Mouse (Mus musculus) adrenal gland, adult 18-20 months (tissue): ENCODE results near the gene D430019H16Rik. TPM values are rescaled to one million over a fixed set of nuclear protein-coding genes. Genes with fewer than 3 reads are reported as not detected.

ENCODE experiments used
- DNase-seq, 2 experiments: peaks; one replicate each; pipeline ENCODE4 v3.0.0; 2021 to 2022; ENCODE audit warnings: low spot score in 2 of 2
- long read RNA-seq, 2 experiments: library from polyadenylated mRNA; stranded (forward); transcript quantifications; one replicate each; pipeline ENCODE4 v2.0.0; 2021
- total RNA-seq, 2 experiments: library from RNA; stranded (reverse); gene quantifications; 1 replicate in 1 of 2; 2 replicates in 1 of 2; pipeline ENCODE4 v1.2.3; 2021

D430019H16Rik gene
- 1 to 10 TPM; 3.8 to 4.4 TPM for total RNA-seq
- long read RNA-seq, experiment 1, partial matches to known transcripts = 0 of 1 reads
- long read RNA-seq, experiment 1, other reads (novel, unspliced or antisense) = 1 of 1 reads
- long read RNA-seq, experiment 2, full-length matches to known transcripts = 1 of 2 reads
- long read RNA-seq, experiment 2, partial matches to known transcripts = 0 of 2 reads
- long read RNA-seq, experiment 2, other reads (novel, unspliced or antisense) = 1 of 2 reads

GRCm38 (mm10) chr12:105453670-105454257 is at the start of gene D430019H16Rik:
Gene D430019H16Rik (plus strand): TSS chr12:105453856.
- peak; percentile 36 to 53 for DNase-seq

GRCm38 (mm10) chr12:105406008-105406407 is 47.6 kb upstream of the D430019H16Rik start:
- no peak for DNase-seq

GRCm38 (mm10) chr12:105413909-105414308 is 39.7 kb upstream of the D430019H16Rik start:
- no peak for DNase-seq

GRCm38 (mm10) chr12:105420476-105420875 is 33.2 kb upstream of the D430019H16Rik start:
- DNase-seq = no peak

DNA sequence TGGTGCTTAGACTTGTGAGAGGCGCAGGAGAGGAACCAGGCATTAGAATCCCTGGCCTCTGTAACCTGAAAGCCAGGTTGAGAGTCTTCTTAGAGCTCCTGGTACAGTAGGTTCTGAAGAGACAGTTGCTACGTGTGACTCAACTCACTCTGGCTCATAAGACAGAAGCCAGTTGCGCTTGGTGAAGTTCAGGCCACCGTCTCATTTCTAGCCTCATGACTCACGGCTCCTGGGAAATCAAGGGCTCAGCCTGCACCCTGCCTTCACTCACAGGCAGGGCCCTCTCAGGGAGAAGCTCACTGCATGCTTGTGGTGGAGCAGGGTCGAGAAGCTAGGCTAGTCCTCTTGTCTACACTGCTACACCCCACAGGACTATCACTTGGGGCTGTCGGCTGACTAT is 27.1 kb upstream of the D430019H16Rik start:
- peak in 1 of 2 experiments; percentile 12 for DNase-seq

GRCm38 (mm10) chr12:105427039-105427757 is 26.5 kb upstream of the D430019H16Rik start:
- DNase-seq = peak; percentile 21 to 37

DNA sequence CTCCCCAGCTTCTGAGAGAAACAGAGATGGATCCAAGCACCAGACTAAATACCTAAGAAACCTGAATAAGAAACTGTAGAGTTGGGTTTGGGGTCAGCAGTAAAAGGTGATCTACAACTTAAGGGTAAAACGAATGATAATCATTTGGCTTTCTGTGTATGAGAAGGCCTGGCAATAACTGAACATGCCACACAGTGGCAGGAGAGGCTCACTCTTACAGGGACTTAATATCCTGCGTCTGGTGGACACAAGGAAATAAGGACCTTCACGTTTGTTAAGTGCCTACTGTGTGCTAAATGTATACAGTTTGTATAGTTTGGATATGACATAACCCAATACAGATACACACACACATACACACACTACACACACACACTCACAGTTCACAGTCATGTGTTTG is 21.8 kb upstream of the D430019H16Rik start:
- no peak for DNase-seq

DNA sequence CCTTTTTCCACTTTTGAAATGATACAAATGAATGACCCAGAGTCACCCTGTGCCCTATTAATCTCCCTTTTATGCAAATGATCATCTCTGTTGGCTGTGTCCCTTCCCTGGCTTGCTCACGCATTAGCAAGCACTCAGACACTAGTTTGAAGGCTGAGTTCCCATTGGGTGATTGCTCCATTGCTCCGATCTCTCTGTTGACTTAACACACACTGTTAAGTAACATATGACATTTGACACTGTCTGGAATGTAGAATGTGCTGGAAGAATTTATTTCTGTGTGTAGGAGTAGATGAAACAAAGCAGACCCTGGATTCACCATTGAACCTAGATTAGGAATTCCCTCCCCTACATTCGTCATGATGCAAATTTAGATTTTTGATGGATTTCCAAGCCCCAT is 20.8 kb upstream of the D430019H16Rik start:
- DNase-seq = no peak

DNA sequence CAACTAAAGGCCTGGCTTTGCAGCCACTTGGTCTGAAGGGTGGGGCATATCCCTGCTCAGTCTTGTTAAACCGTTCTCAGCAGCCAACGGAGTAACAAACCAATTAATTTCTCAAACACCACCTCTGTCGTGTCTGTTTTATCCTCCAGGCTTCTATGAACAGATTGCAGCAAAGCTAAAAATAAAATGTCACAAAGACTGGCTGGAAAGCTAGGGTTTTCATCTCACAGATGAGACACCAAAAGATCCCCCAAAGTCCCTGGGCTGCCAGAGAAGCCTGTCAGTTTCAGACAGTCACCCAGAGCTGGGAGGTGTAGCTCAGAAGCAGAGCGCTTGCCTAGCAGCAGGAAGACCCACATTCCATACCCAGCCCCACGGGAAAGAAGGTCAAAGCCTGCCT is 15.4 kb upstream of the D430019H16Rik start:
- DNase-seq = no peak

GRCm38 (mm10) chr12:105439976-105440375 is 13.7 kb upstream of the D430019H16Rik start:
- no peak for DNase-seq

GRCm38 (mm10) chr12:105443569-105443968 is 10.1 kb upstream of the D430019H16Rik start:
- no peak for DNase-seq

GRCm38 (mm10) chr12:105445767-105446166 is 7.9 kb upstream of the D430019H16Rik start:
- DNase-seq = no peak

- no peak for DNase-seq
These were observed 4.4 kb upstream of the D430019H16Rik start for GRCm38 (mm10) chr12:105449239-105449638.

DNA sequence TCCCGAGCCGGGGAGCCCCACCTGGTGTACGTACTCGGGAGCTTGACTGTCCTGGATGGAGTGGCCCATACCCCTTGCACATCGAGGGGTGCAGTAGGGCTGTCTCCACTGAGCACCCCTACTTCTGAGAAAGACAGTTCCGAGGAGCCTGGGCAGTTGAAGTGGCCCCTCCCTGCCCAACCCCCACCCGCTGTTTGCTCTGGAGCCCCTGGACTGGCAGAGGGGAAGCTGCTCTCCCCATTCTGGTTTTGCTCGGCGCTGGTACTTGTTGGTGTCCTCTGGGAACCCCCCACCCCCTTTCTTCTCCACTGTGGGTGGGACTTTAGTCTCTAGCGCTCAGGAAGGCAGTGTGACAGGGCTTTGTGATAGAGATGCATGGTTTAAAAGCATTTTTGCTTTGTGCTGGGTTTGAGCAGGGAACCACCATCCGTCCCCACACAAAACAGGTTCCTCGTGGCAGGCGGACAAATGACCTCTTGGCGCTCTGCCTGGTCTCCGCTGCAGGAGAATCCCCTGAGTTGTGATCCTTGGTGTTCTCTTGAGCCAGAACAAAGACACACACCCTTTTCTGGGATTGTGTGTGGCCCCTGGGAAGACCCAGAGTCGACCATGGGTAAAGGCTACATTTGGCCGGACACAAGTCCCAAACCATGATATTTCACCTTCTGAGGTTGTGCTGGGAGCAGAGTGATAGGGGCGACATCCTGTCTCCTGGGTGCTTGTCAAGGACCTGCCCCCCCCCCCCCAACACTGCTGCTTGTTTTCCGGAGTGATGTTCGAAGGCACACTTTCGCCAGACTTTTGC is 804 bp downstream of the D430019H16Rik start:
- no peak for DNase-seq

DNA sequence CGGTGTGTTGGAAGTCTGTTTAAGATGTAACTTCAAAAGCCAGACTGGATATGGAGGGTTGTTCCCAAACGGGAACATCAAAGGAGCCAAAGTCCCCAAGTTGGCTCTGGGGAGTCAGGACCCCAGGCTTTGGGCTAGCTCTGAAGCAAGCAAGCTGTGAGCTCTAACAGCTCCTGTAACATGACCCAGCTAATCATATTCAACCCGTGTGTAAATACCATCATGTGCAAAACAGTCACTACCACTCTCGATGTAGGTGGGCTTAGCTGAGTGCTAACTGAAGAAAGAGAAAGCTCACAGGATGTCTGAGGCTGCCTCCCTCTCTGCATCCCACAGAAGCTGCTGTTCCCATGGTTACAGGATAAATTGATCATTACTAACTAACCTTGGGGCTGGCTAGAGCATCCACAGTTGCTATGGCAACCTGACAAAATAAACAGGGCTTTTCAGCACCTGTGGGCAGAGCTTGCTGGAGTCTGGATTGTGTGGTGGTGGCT is 1.5 kb downstream of the D430019H16Rik start:
- DNase-seq = no peak

DNA sequence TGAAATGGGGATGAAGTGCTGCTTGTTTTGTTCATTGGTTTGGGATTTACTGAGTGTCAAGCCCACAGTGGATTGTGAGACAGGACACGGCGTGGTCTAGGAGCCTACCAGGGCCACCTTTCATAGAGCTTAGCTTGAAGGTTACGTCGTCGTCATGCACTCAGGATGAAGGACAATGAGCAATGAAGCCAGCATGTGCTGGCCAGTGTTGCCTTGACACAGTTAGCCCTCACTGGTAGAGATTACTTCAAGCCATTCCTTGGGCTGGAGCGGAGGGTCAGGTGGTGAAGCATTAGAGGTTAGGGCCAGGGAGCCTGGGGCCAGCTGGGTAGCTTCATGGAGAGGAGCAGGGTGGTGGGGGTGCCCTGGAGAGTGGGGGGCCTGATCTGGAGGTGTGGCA is 5.1 kb downstream of the D430019H16Rik start:
- no peak for DNase-seq

DNA sequence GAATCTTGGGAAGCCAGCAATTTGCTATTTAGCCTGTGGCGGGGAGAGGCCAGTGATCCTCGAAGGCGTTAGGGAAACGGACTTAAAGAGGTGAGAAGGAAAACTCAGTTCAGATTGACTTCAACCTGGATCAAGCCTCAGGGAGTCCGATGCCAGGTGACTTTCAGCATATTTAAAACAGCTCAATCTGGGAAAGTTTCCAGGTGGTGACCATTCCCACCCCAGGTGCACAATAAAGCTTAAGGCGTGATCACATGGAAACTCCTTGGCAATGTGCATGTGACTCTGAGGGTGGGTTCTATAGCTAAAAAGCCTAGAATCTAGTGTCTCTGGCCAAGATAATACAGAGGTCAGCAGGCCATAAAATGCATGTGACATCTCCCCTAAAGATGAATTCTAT is 7.4 kb downstream of the D430019H16Rik start:
- no peak for DNase-seq

DNA sequence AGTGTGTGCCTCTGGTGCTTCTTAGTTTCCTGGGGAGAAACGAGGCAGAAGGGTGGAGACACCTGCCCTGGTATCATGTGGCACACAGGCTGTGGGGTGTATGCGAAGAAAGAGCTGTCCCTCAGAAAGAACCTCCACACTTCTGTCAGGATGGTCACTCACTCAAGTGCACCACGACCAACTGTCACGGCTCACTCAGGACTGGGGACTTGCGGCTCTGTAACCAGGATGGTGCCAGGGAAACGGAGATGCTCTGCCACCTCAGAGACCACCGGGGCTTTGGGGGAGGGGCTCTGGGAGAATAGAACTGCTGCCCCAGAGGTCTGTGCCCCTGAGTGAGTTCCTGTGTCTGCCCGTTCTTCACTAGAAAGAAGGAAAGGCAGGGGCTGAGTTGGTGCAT is 15.4 kb downstream of the D430019H16Rik start:
- no peak for DNase-seq

GRCm38 (mm10) chr12:105475230-105475911 is 21.7 kb downstream of the D430019H16Rik start:
- no peak for DNase-seq

DNA sequence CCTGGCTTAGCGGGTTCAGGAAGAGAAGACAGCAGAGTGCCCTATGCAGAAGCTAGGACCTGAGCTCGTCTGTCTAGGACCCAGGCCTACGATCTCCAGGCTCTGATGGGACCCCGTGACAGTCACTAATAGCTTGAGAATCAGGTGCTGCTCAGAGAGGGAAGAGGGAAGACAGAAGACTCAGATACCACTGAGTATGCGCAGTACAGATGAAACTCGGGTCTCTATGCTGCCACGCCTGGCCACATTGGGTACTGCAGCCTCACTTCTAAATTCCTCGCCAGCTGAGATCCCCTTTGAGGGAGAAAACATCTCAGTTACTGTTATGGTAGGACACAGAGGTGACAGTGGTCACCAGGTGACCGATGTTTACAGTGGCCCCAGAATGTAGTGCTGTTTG is 22.8 kb downstream of the D430019H16Rik start:
- peak; percentile 42 to 62 for DNase-seq

DNA sequence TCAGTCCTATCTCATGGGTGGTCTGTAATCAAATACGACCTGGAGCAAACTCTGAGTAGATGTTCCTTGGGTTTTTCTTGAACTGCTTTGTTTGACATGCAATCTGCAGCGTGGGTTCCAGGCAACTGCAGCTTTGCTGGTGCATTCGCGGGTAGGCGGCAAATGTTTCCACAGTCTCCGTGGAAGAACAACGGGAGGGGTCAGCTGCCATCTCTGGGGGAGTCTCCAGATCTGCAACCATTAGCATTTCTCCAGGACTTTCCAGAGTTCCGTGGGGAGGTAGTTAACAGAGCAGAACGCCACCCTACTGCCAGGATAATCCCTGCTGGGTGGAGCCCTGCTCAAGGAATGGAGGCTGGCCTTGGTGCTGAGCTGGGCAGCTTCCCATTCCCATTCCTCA is 23.3 kb downstream of the D430019H16Rik start:
- DNase-seq = no peak
